In the genomic region with DNA sequence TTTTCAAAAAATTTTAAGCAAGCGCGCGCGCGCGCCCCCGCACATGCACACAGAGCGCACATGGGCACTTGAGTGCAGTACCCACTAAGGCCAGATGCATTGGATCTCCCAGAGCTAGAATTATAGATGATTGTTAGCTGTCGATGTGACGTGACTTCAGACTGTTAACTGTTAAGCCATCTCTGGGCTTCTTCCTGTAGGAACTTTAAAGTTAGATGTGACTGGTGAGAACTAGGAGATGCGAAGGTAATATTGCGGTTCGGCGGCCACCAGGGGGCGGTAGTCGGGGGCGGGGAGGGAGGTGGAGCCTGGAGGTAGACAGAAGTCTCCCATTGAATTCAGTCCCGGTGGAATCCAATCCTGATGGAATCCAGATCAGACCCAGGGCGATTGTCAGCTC, we compare ENCODE assay signal across 8 mouse cellular contexts. TPM values are rescaled to one million over a fixed set of nuclear protein-coding genes. Genes with fewer than 3 reads are reported as not detected.
DNase-seq lines count a peak whose midpoint lies in the region; ATAC-seq and TF ChIP-seq lines count a peak whose summit lies in the region.

No protein-coding gene starts in this region.

- H3K27me3 ChIP-seq in kidney, embryonic 14.5 days (ENCODE audit: control insufficient read depth, insufficient read depth, low read length), result no peaks in the 10 kb centered on the region
- no peaks in the 10 kb centered on the region for H3K27me3 ChIP-seq in neural tube, embryonic 14.5 days (ENCODE audit: control insufficient read depth, insufficient read depth, low read length)

- TF ChIP-seq CTCF in lung, adult 2 months (IDR thresholded peaks at IDR 0.05; ENCODE audit: insufficient read depth, low read length), result 0 out of 2 replicates have a peak, but pooled peaks have one; percentile 7

- peak overlapping the region; percentile 4; the same call in 1 of the 2 replicates for H3K4me3 ChIP-seq in kidney, embryonic 14.5 days (ENCODE audit: low read length)
- H3K4me3 ChIP-seq in lung, adult 2 months (replicated peaks; ENCODE audit: extremely low read depth, low read depth, low read length), result no peak overlapping the region
- H3K4me3 ChIP-seq in neural tube, embryonic 14.5 days (ENCODE audit: low read depth, low read length), result no peak overlapping the region

- H3K27ac ChIP-seq in kidney, embryonic 14.5 days (ENCODE audit: low read depth, low read length), result no peak overlapping the region
- H3K27ac ChIP-seq in neural tube, embryonic 14.5 days (ENCODE audit: low read depth, low read length), result no peak overlapping the region

- peak; percentile 25; the same call in 1 of the 2 replicates for ATAC-seq in kidney, embryonic 14.5 days (ENCODE audit: low FRiP score, low TSS enrichment)
- 0 out of 2 replicates have a peak, but pooled peaks have one; percentile 20 for ATAC-seq in neural tube, embryonic 14.5 days (ENCODE audit: low read depth)

- no peak overlapping the region for H3K9ac ChIP-seq in kidney, embryonic 14.5 days (ENCODE audit: low read depth, low read length)
- no peak overlapping the region for H3K9ac ChIP-seq in neural tube, embryonic 14.5 days (replicated peaks; ENCODE audit: low read depth, low read length)

- peak; percentile 39 to 50 for DNase-seq in left cerebral cortex, adult 18-20 months (ENCODE audit: low spot score in 2 of 2)
- no peak for DNase-seq in left cerebral cortex, adult 11 months (ENCODE audit: low spot score)
- peak; percentile 25 to 50 for DNase-seq in cerebellum, postnatal 36 days
- DNase-seq in gastrocnemius, postnatal 4 days (ENCODE audit: low spot score in 2 of 2), result peak; percentile 64 to 73
- DNase-seq in lung, adult 2 months, result peak; percentile 39
- peak; percentile 70 for DNase-seq in urinary bladder, postnatal 14 days (ENCODE audit: low spot score)

- H3K4me1 ChIP-seq in kidney, embryonic 14.5 days (ENCODE audit: control insufficient read depth, insufficient read depth, low read length), result peaks cover 17% of the 10 kb centered on the region; the same call in 1 of the 2 replicates
- H3K4me1 ChIP-seq in lung, adult 2 months (ENCODE audit: control insufficient read depth, insufficient read depth, low read length), result no peaks in the 10 kb centered on the region
- H3K4me1 ChIP-seq in neural tube, embryonic 14.5 days (ENCODE audit: control insufficient read depth, insufficient read depth, low read length), result peaks cover 4% of the 10 kb centered on the region; the same call in 1 of the 2 replicates

- no peaks in the 10 kb centered on the region for H3K9me3 ChIP-seq in kidney, embryonic 14.5 days (ENCODE audit: control insufficient read depth, low read length)
- H3K9me3 ChIP-seq in neural tube, embryonic 14.5 days (ENCODE audit: control insufficient read depth, low read length), result no peaks in the 10 kb centered on the region

- 36% methylated on average over 19 of the region's 19 CpGs for WGBS in kidney, embryonic 14.5 days
- WGBS in lung, adult 2 months, result 35% methylated on average over 19 of the region's 19 CpGs
- 40% methylated on average over 19 of the region's 19 CpGs for WGBS in neural tube, embryonic 14.5 days

- H3K36me3 ChIP-seq in kidney, embryonic 14.5 days (ENCODE audit: control insufficient read depth, insufficient read depth, low read length), result no peaks in the 10 kb centered on the region
- H3K36me3 ChIP-seq in neural tube, embryonic 14.5 days (ENCODE audit: control insufficient read depth, insufficient read depth, low read length), result no peaks in the 10 kb centered on the region

- peak overlapping the region; percentile 36 for H3K4me2 ChIP-seq in kidney, embryonic 14.5 days (replicated peaks; ENCODE audit: low read depth, low read length)
- peak overlapping the region; percentile 37; the same call in 1 of the 2 replicates for H3K4me2 ChIP-seq in neural tube, embryonic 14.5 days (ENCODE audit: low read depth, low read length)

- no peak for TF ChIP-seq POLR2A in lung, adult 2 months (IDR thresholded peaks at IDR 0.05; ENCODE audit: borderline replicate concordance, extremely low read depth, low read depth, low read length)

RNA-seq across cellular contexts. Expression of gene Pdpn, which starts 40.8 kb away (rescaled TPM):
- 10 to 100 TPM; 15.2 to 16.0 TPM for total RNA-seq in left cerebral cortex, adult 18-20 months (2021)
- total RNA-seq in gastrocnemius, postnatal 4 days (2021), result 10 to 100 TPM; 36.8 to 40.9 TPM
- polyA plus RNA-seq in kidney, embryonic 14.5 days (2014; fragmentation: Nextera tagmentation; extraction: Ambion mirVana), result 47.4 and 48.7 TPM in 2 replicates
- 20.8 and 44.8 TPM in 2 replicates for polyA plus RNA-seq in lung, adult 2 months (2012; rRNA removed)
- polyA plus RNA-seq in neural tube, embryonic 14.5 days (2014; fragmentation: Nextera tagmentation; extraction: Ambion mirVana), result 25.6 and 40.5 TPM in 2 replicates

RNA-seq across cellular contexts. Expression of gene Prdm2, which starts 45.7 kb away (rescaled TPM):
- 10 to 100 TPM; 44.1 to 45.1 TPM for total RNA-seq in left cerebral cortex, adult 18-20 months (2021)
- 10 to 100 TPM; 27.8 to 30.2 TPM for total RNA-seq in gastrocnemius, postnatal 4 days (2021)
- polyA plus RNA-seq in kidney, embryonic 14.5 days (2014; fragmentation: Nextera tagmentation; extraction: Ambion mirVana), result 11.0 and 15.8 TPM in 2 replicates
- polyA plus RNA-seq in lung, adult 2 months (2012; rRNA removed), result 11.6 and 16.8 TPM in 2 replicates
- polyA plus RNA-seq in neural tube, embryonic 14.5 days (2014; fragmentation: Nextera tagmentation; extraction: Ambion mirVana), result 17.1 and 17.8 TPM in 2 replicates
